Mouse (Mus musculus) adrenal gland, adult 8-10 months (tissue): Measurements from ENCODE around the gene Uvrag. TPM values are rescaled to one million over a fixed set of nuclear protein-coding genes. Genes with fewer than 3 reads are reported as not detected.
A peak's percentile ranks its signal among the peaks of the same experiment; 100 is the strongest.

Source experiments
- DNase-seq: peaks from one replicate; pipeline ENCODE4 v3.0.0; 2022
- total RNA-seq, 4 experiments: library from RNA; stranded (reverse); gene quantifications; 2 replicates each; pipeline ENCODE4 v1.2.4; 2022

Gene Uvrag
- total RNA-seq, 4 experiments from 2014 or later = 32.5 to 46.9 (median 40.3) TPM

- DNase-seq = no peak
Measured at GRCm38 (mm10) chr7:98838729-98839141, 302.2 kb downstream of the Uvrag start.

DNA sequence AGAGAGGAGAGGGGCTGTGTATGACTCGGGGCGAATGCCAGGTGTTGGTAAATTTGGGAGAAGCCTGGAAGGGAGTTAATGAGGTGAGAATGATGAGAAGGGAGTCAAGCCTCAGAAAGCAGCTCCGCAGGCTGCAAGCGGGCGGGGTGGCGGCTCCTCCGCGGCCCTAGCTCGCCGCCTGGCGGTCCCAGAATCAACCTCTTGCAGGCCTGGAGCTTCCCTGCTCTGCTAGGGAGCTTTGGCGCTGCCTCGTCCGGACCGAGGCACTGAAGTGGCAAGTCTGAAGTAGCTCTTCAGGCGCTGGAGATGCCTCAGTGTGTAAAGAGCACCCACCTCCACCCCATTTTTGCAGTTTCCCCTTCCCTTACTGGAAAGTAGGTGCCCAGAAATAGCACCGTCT lies 303.0 kb downstream of the Uvrag start:
- peak; percentile 60 for DNase-seq

DNA sequence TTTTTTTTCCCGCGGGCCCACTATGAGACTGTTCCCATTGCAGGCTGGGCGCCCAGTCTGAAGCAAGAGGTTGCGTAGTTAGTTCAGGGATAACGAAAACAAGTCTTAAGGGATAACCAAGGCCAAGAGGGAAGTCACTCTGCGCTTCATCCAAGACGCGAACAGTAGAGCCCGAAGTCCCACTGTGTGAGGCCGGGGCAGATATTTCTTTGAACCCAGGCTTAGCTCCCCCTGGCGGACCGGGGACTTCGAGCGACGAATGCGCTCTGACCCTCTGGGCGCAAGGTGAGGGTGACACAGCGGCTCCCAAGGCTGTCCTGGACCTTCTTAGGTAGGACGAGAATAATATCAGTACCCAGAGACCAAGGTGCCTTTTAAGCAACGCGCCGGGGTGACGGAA lies 304.3 kb downstream of the Uvrag start:
- no peak for DNase-seq

DNA sequence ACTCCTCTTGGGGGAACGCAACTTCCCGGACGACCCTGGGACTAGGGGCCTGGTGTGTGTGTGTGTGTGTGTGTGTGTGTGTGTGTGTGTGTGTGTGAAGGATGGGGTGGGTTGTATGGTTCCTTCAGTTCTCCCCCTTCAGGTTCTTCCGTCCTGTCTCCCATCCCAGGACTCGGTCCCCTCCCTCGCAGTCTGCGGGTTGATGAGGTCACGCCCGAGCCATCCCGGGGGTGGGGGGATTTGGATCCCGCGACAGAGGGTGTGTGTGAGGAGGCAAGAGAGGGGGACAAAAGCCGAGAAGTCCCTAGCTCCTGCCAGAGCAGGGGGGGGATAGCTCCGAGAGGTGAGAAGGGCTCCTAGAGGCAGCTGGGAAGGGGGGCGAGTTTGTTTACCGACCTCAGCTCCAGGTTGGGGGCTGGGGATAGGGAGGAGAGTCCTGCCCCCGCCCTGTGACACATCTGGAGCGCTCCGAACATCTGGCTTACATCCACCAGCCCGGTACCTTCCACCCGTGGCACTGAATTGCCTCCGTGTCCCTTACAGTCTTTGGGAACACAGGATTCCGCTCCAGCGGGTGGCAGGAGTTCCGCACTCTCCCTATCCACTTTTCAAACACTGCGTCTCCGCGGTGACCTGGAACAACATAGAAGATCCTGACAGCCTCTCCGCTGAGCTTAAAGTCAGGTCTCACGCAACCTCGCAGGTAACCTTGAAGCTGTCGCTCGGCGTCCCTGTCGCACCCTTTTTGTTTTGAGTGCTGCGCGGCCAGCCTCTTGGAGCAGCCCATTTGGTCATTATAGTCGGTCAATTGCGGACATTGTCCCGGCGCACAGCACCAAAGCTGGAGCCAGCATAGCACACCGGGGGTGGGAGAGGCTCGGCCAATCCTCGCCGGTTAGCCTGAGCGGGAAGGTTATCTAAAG lies 305.2 kb downstream of the Uvrag start:
- DNase-seq = no peak

Other genes with a start within 250 kb of the Uvrag start
- 100 to 1,000 TPM; 138 to 436 (median 316) TPM for gene Dgat2, start 41.6 kb upstream of the Uvrag start, total RNA-seq
- 1 to 10 TPM in 1 of 4 experiments, under 1 TPM in 3; 0.25 to 1.5 (median 0.51) TPM for gene Mogat2, start 97.5 kb upstream of the Uvrag start, total RNA-seq
- 10 to 100 TPM in 3 of 4 experiments, 1 to 10 TPM in 1; 8.6 to 14.1 (median 12.4) TPM for gene Map6, start 126.3 kb upstream of the Uvrag start, total RNA-seq
- gene Serpinh1, start 212.1 kb upstream of the Uvrag start, total RNA-seq = 100 to 1,000 TPM; 127 to 266 (median 171) TPM
- gene Gdpd5, start 240.3 kb upstream of the Uvrag start, total RNA-seq = 10 to 100 TPM in 3 of 4 experiments, 1 to 10 TPM in 1; 9.2 to 16.4 (median 13.9) TPM